Mouse (Mus musculus) embryo, embryonic 10.5 days (tissue): Measurements from ENCODE around the gene Cltrn.

Experiments used
- DNase-seq: peaks from one replicate; pipeline ENCODE4 v3.0.0-alpha.2; 2015; ENCODE audit warnings: low spot score

The Cltrn gene

DNA sequence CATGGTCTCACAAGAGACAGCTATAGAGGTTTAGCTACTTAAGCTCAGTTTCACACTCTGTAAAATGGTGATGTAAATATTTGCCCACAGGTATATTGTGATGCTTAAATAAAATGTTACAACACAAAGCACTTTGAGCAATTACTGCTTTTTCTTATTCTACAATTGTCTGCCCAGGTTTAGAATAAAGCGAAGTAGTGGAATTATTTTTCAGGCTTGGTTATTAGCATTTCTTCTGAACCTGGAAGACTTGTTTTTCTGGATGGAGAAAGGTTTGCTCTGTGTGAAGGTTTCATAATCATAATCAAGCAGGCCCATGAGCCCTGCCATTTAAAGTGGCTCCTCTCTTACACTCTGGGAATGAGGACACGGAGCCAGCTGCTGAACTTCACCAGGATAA is 50.4 kb downstream of the Cltrn start, which contains the start of gene Ace2:
TSS of gene Ace2 (plus strand) at position 301 of the 400 bp plus-strand sequence.
- no peak for DNase-seq

DNA sequence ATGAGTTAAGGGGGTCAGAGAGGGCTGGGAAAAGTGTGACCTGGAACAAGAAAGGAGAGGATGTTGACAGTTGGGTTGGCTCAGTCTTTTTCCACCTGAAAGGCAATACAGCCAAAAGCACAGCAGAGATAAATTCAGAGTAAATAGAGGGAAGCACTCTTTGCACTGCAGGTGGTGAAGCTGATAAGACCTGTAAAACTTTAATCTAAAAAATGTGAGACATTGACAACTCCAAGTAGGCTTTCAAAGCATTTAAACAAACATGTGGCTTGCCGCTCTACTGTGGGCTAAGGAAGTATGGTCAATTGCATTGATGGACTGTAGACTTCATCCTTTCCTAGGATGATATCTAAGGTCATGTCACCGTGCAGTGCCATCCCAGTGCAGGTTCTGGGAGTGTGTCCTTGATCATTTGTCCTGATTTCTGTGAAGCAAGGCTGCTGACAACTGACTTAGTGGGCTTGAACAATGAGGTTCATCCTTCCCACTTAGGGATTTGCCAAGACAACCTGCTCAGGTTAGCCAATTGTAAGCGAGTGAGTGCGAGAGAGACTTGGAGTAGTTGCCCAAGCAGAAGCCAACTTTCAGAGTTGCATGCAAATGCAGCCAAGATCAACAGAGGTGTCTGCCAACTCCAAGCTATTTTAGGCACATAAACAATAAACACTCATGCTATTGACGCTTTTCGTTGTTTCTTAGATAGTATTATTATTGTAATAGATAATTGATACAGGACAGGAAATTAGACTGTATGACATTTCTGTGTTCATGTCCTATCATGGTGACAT is 57.0 kb downstream of the Cltrn start:
- DNase-seq, result no peak

- no peak for DNase-seq
Observed at GRCm38 (mm10) chrX:164152703-164153102, 64.1 kb downstream of the Cltrn start.

- no peak for DNase-seq
Observed at GRCm38 (mm10) chrX:164153606-164154005, 65.0 kb downstream of the Cltrn start.

GRCm38 (mm10) chrX:164154594-164154993 is 66.0 kb downstream of the Cltrn start:
- no peak for DNase-seq

DNA sequence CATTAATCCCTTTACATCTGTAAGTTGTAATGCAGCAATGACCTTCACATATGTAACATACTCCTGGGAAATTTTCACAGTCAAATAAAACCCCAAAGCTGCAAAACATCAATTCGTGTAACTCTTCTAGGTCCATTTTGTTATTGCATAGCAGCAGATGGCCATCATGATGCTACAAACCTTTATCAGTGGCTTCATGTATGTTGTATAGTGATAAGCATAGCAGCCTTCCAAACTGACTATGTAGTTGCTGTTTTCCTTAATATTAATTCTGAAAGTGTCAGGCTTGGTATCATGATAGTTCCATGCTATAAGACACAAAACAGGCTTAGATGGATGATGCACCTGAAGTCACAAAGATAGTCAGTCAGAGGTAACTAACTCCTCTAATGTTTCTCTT is 76.1 kb downstream of the Cltrn start:
- no peak for DNase-seq
